Mouse (Mus musculus) monocyte, adult 2 months (primary cell): Measurements from ENCODE around the gene Shisa7.
"Not testable (repeated sequence)": the region's sequence is repeated elsewhere in the genome, so short reads cannot be mapped to it uniquely, and the experiment has no call there.

ENCODE experiments used
- DNase-seq, 2 experiments: peaks; one replicate each; pipeline ENCODE4 v3.0.0; 2022; ENCODE audit warnings: low spot score in 2 of 2, low read depth in 1 of 2

Gene Shisa7

DNA sequence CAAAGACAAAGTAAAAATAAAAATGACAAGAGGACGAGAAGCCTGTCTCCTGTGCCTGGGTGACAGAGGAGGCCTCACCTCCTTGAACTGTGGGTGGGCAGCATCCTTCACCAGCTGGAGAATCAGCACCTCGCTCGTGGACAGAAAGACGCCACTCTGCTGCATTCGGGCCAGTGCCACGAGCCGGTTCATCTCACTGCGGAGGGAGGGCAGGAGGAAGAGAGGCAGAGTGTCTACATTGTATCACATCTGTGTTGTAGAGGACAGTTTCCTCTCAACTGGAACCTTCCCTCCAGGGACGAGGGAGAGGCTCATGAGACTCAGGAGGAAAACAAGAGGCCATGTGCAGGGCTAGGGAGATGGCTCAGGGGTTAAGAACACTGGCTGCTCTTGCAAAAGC, 4.9 kb upstream of the Shisa7 start:
- DNase-seq = no peak

GRCm38 (mm10) chr7:4844917-4845309, 417 bp upstream of the Shisa7 start:
- no peak for DNase-seq

DNA sequence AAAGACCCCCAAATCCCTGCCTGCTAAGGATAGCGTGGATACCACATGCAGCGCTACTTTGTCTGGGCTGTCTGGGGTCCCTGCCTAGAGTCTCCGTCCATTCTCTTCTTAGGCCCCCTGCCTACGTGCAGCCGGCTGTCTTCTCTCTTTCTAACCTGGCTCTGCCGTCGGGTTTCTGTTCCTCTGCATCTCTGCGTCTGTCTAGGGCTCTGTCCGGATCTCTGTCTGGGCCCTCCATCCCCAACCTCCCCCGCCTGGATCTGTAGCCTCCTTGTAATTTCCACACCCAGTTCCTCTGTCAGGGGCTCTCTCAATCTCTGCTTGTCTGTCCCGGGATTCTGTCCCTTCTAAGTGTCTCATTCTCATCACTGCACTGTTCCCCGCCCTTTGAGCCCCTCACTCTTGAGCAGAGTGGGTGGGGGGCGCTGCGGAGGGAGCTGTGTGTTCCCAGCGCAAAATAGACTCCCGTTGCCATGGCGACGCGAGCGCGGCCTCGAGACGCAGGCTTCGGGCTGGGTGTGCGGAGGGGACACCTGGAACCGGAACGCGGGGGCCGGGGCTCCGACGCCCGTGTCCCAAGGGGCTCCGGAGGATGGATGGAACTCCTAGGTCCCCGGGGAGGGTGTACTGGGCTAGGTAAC, 772 bp downstream of the Shisa7 start:
- no peak for DNase-seq

GRCm38 (mm10) chr7:4842634-4843131, 1.8 kb downstream of the Shisa7 start:
- DNase-seq = no peak

- DNase-seq = no peak
Measured at GRCm38 (mm10) chr7:4842077-4842476, 2.4 kb downstream of the Shisa7 start.

GRCm38 (mm10) chr7:4837639-4838038, 6.9 kb downstream of the Shisa7 start:
- DNase-seq = no peak

DNA sequence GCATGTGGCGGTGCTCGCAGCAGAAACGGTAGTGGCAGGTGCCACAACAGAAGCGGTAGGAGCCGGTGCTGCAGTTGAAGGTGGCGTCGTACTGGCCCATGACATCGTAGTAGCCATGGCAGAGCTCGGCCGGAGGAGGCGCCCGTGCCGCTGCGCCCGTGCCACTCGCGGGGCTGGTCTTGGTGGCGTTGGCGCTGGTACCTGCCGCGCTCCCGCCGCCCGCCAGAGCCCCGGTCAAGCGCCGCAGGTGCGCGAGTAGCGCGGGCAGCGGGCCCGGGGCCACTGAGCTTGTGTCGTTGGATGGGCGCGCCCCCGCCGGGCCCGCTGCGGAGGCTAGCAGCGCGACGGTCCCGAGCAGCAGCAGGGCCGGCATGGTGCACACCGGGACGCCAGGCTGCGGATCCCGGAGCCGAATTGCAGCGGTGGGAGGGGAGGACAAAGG, 8.1 kb downstream of the Shisa7 start:
- DNase-seq = peak in 1 of 2 experiments; percentile 31

DNA sequence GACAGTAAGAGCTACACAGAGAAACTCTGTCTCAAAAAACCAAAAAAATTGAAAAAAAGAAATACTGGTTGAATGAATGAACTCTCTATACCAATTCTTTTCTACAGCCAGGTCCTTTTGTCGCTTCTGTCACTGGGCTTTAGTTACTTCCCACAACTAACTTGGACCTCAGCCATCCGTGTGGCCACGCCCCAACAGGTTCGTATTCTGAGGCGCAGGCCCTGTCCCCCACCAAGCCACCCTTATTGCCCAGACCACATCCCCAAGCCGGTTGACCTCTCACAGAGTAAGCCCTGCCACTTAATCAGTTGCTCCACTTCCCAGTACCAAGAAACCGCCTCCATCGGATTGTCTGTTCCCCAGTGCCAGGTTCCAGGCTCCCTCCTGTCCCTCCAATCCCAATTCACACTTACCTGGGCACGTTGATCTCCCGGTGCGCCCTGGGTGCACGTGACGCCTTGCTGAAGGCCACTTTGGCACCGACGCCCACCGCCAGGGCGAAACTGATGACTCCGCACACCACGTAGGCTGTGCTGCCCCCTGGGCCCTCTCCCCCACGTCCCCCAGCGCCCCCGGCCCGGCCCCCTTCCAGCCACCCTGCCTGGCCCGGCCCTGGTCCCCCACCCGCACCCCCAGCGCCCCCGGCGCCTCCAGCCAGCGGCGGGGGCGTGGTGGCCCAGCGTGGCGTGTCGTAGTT, 8.7 kb downstream of the Shisa7 start:
- DNase-seq = peak in 1 of 2 experiments; percentile 44

- DNase-seq = no peak
Measured at GRCm38 (mm10) chr7:4830476-4830875, 14.0 kb downstream of the Shisa7 start.

DNA sequence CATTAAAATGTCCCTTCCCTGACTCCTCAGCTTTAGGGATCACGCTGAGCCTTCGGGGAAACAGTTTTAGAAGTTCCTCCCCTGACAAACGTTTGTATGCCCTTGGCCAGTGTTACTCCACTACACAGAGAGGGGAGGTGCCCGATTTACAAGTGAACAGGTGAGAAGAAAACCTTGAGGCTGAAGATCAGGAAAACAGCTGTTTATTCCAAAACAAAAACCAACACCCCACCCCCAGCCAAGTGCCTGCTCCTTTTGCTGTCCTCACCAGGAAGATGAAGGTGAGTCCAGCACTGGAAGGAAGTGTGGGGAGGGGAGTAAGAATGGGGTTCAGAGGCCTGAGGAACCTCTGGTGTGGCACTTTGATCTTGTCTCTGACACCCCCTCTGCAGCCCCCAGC, 19.1 kb downstream of the Shisa7 start:
- no peak for DNase-seq

GRCm38 (mm10) chr7:4822162-4822907, 22.2 kb downstream of the Shisa7 start:
- DNase-seq = no peak

DNA sequence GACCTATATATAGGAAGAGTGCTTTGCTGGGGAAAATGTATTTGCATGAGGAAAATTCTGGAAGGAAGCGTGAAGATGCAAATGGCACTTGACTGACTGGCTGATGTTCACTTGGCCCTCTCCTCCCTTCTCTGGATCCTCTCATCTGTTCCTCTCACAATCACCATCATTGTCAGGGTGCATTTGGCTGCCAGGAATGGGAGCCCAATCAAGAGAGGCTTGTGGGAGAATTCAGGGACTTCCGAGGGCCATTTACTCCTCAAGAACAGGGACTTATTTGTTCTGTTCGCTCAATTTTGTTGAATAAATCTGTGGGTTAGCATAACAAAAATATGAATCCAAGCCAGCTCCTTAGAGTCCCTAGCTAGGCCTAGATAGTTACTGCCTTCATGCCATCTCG, 22.8 kb downstream of the Shisa7 start:
- DNase-seq = no peak

DNA sequence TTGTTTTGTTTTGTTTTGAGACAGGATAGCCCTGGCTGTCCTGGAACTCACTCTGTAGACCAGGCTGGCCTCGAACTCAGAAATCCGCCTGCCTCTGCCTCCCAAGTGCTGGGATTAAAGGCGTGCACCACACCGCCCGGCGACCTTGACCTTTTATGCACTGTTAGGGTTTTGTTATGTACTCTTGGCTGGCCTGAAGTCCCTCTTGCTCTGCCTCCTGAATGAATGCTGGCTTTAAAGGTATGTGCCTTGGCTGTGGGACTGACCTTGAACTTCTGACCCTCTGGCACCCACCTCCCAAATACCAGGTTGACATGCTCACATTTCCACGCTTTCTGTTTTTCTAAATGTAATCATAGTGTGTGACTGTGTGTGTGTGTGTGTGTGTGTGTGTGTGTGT, 23.6 kb downstream of the Shisa7 start:
- DNase-seq = not testable (repeated sequence)

DNA sequence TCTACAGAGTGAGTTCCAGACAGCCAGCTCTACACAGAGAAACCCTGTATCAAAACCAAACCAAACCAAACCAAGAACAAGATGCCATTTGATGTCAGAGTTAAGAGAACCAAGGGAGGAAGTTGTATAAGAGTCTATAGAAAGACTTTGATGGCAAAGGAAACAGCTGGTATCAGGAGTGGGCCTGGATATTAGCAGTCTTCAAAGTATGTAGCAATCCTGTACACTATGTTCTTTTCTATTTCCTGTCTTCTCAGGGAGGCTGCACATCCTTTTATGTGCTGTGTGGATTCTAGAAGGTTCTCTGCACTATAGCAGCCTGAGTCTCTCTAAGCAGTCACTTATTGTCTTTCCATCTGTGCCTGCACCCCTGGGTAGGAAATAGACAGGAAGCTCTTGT, 27.9 kb downstream of the Shisa7 start:
- DNase-seq = no peak

GRCm38 (mm10) chr7:4813105-4813791, 31.2 kb downstream of the Shisa7 start:
- no peak for DNase-seq

- DNase-seq = peak; percentile 96 to 97
Measured at GRCm38 (mm10) chr7:4812303-4813104, 32.0 kb downstream of the Shisa7 start, which contains the start of gene Ube2s. Gene Ube2s, minus strand, starts transcription at chr7:4812590.

GRCm38 (mm10) chr7:4811842-4812302, 32.6 kb downstream of the Shisa7 start:
- DNase-seq = no peak

DNA sequence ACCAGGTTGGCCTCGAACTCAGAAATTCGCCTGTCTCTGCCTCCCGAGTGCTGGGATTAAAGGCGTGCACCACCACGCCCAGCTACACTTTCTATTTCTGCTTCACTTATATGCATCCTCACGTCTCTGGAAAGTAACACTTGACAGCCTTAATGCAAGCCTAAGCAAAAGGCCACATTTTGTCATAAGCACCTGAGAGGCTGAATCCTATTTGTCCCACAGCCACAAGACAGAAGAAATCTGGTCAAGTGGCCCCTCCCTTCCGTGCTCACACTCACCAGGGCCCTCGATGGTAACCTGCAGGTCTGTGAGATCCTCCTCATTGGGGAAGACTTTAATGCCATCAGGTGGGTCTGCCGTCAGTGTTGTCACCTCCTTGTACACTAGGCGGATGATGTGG, 33.4 kb downstream of the Shisa7 start:
- DNase-seq = not testable (repeated sequence)

DNA sequence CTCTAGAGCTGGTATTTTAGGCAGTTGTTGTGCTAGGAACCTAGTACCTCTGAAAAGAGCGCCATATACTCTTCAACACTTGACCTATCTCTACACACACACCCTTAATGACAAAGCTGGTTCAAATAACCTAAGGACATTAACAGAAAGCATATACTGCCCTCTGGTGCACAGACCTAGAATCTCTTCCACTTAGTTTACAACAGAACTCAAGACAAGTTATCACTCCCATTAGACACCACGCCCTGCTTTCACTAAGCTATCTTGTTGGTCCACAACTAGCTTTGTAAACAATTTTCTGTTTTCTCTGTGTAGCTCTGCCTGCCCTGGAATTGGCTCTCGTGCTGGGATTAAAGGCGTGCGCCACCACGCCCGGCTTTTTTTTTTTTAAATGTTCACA, 37.8 kb downstream of the Shisa7 start:
- DNase-seq = no peak

- DNase-seq = no peak
Measured at GRCm38 (mm10) chr7:4802247-4802646, 42.2 kb downstream of the Shisa7 start.
